Mouse (Mus musculus) heart, postnatal 10 days (tissue): ENCODE measurements around the gene Tanc2. TPM values are rescaled to one million over a fixed set of nuclear protein-coding genes. Genes with fewer than 3 reads are reported as not detected.

Experiments used
- DNase-seq, 2 experiments: peaks; one replicate each; pipeline ENCODE4 v3.0.0; 2021
- intact Hi-C: fragments of 180-260 bp; cut with DNase I; formaldehyde crosslinking; loops from one replicate; pipeline ENCODE4 v1.15.1; 2025
- total RNA-seq, 2 experiments: library from RNA; stranded (reverse); gene quantifications; 2 replicates each; pipeline ENCODE4 v1.2.3; 2021

The Tanc2 gene
- total RNA-seq, 2 experiments from 2014 or later, result 34.6 to 35.5 TPM

- DNase-seq, result no peak
- intact Hi-C loops, result no loop called here
These were observed 234.0 kb downstream of the Tanc2 start for GRCm38 (mm10) chr11:105823759-105824158.

DNA sequence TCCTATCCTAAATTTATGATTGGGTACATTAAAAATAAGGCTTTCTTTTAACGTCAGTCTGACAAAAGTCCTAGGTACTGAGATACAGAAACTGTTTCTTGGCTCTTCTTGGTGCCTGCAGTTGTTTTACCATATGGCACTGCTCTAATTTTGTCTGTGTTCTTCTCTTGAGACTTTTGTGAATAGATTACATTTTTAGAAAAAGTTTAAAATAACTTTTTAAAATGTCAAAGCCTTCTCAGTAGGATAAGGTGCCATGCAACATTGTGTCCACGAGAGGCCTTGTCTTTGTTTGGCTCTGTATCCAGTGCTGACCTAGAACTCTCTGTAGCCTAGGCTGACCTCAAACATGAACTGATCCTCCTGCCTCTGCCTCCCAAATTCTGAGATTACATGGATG lies 238.4 kb downstream of the Tanc2 start:
- no peak for DNase-seq
- intact Hi-C loops, result no loop called here

DNA sequence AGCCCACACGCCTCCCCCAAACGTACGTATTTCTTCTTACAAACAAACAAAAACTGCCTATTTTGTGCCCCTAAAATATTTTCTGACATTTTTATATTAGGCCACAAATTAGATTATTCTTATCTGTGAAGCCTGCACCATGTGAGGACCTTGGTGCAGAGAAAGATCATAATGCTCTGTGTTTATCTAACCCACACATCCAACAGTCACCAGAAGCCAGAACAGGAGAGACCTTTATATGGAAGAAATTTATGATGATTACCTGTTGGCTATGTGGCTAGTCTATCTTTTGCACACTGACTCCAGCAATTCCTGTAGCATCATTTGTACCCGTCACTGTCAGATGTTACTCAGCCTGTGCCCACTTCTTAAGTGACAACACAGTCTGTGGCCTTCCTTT lies 245.4 kb downstream of the Tanc2 start:
- intact Hi-C loops, result no loop called here
- no peak for DNase-seq

- DNase-seq, result no peak
- intact Hi-C loops, result no loop called here
These were observed 246.6 kb downstream of the Tanc2 start for GRCm38 (mm10) chr11:105836344-105836891.

DNA sequence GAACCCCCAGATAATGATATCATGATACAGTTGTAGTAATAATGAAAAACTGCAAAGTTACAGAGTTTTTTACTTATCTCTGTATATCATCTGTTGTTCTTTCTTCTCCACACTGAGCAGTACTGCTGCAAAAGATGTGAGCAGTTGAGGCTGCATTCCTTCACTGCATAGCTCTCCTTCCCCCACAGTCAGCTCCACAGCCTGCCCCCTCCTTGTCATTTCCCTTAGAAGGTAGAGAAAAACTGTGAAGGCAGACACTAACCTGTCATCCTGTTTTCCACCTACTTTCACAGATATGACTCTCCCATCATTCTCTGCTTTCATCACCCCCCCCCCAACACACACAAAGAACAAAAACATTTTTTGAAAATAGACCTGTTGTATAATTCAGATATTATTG lies 248.2 kb downstream of the Tanc2 start:
- intact Hi-C loops, result no loop called here
- no peak for DNase-seq

DNA sequence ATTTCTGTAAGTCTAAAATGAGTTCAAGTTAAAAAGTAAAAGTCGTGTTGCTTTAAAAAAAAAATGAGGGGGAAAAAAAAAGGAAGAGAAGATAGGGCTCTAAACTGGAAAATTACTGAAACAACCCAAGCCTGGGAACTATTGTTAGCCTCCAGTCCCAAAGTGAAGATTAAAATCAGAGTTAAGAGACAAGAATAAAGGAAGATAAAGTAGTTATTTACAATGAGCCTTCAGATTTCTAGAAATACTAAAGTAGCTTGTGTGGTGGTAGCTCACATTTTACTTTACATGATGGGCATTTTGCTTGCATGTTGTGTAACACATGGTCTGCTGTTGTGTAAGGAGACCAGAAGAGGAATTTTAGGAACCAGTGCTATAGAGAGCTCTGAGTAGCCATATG lies 256.1 kb downstream of the Tanc2 start:
- no peak for DNase-seq
- intact Hi-C loops, result no loop called here

DNA sequence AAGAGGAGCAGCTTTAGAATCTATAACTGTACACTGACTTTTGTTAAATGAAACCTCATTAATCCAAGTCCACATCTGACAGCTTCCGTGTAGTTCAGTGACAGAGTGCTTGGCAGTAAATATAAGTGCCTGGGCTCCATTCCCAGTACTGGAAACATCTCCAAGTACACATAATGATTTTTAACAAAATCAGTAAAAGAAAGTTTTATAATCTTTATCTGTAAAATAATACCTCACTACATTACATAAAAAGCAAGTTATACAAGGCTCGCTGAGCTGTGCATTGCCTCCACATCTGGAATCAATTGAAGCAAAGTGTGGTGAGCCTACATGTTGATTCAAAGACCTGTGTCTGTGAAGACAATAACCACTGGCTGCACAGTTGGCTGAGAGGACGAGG lies 265.7 kb downstream of the Tanc2 start:
- peak; percentile 10 to 50 for DNase-seq
- intact Hi-C loops, result loop anchor here (5.0 kb wide), 3 partner anchors 173 to 508 kb away; no protein-coding TSS in a partner anchor

- peak; percentile 11 to 23 for DNase-seq
- intact Hi-C loops, result loop anchor here (5.0 kb wide), 3 partner anchors 176 to 511 kb away; no protein-coding TSS in a partner anchor
These were observed 268.3 kb downstream of the Tanc2 start for GRCm38 (mm10) chr11:105858063-105858462.

DNA sequence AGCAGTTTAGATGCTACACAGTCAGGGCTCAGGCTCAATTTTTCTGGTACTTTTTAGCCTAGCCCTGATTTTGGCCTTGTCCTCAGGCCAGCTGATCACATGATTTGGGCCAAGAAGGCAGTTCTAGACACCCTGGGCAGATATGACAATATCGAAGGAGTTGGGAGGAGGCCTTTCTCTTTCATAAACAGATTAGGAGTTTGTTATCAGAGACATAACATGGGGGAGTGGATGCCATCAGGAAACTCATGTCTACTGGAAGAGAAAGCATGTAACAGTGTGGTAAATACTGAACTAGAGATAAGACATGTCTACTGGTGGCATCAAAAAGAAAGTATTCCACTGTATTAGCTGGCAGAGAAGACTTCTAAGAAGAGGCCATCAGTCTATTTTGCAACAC lies 295.8 kb downstream of the Tanc2 start:
- intact Hi-C loops, result no loop called here
- no peak for DNase-seq

GRCm38 (mm10) chr11:105887281-105887680 lies 297.5 kb downstream of the Tanc2 start:
- peak; percentile 38 to 40 for DNase-seq
- intact Hi-C loops, result no loop called here

GRCm38 (mm10) chr11:105899151-105899550 lies 309.4 kb downstream of the Tanc2 start:
- no peak for DNase-seq
- intact Hi-C loops, result no loop called here

DNA sequence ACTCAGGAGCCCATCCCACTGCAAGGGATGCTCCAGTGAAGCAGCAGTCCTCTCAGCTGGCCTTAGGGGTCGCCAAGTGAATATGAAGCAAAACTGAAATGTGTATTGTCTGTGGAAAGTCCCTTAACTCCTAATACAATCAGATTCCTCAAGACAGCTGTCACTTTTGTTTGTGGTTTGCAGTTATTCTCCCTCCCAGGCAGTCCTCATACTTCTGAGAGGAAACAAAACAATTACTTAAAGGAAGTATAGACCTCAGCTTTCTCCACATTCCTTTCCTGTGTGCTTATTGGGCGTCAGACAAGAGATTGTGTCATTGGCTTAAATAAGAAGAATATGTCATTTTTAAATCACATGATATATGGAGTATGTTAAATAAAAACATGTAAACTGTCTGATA lies 311.7 kb downstream of the Tanc2 start:
- peak in 1 of 2 experiments; percentile 11 for DNase-seq
- intact Hi-C loops, result no loop called here

- peak; percentile 53 to 60 for DNase-seq
These were observed 313.2 kb downstream of the Tanc2 start for GRCm38 (mm10) chr11:105902956-105903355.

DNA sequence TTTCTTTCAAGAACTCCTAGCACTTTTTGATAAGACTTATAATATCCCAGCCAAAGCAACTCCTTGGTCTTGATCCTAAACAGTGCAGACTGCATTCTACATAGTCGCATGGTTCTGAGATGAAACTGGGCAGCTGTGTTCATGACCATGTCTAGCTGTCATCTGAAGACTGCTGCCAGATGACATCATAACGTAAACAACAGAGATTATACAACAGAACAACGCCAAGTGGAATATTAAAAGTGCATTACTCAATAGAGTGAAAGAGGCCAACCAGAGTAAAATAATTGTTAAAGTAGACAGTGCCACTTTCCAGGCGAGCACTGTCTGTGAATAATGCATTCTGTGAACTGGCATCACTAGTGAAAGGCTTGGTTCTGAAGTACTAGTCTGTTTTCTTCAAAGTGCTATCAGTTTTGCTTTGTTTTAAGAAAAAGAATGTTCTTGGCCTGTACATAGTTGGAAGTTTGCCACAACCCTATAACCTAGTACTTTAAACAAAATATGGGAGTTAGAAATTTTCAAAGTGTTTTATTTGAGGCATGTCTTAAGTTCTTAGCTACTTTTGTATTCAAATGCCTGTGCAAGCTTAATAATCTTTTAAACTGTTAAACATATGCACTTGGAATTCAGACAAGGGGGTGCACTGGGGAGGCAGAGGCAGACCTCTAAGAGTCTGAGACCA lies 315.9 kb downstream of the Tanc2 start:
- DNase-seq, result peak; percentile 58 to 67
- intact Hi-C loops, result no loop called here

More at GRCm38 (mm10) chr11:105902956-105903355, 313.2 kb downstream of the Tanc2 start:
- intact Hi-C loops, result no loop called here

- DNase-seq, result peak; percentile 20 to 22
- intact Hi-C loops, result no loop called here
These were observed 317.6 kb downstream of the Tanc2 start for GRCm38 (mm10) chr11:105907381-105907780.

- intact Hi-C loops, result no loop called here
- no peak for DNase-seq
These were observed 319.1 kb downstream of the Tanc2 start for GRCm38 (mm10) chr11:105908926-105909325.

- intact Hi-C loops, result loop anchor here (2.0 to 5.0 kb wide), 3 partner anchors 225 to 637 kb away; no protein-coding TSS in a partner anchor
- DNase-seq, result no peak
These were observed 319.8 kb downstream of the Tanc2 start for GRCm38 (mm10) chr11:105909617-105910016.

DNA sequence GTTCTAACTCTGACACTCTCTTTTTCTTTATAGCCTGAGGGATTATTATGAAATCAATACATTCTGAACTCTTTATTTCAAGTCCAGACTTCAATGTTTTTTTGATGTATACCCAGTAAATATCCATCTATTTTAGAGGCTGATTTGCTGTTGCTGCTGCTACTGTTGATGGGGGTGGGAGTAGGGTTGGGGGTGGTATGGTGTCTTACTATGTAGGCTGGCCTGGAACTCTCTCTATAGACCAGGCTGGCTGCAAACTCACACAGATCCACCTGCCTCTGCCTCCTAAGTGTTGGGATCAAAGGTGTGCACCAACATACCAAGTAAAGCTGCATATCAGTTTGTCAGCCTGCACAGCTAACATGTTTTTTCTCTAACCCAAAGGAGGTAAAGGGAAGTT lies 321.4 kb downstream of the Tanc2 start:
- intact Hi-C loops, result loop anchor here (1.0 to 5.0 kb wide), 4 partner anchors 226 to 639 kb away; no protein-coding TSS in a partner anchor
- DNase-seq, result no peak

DNA sequence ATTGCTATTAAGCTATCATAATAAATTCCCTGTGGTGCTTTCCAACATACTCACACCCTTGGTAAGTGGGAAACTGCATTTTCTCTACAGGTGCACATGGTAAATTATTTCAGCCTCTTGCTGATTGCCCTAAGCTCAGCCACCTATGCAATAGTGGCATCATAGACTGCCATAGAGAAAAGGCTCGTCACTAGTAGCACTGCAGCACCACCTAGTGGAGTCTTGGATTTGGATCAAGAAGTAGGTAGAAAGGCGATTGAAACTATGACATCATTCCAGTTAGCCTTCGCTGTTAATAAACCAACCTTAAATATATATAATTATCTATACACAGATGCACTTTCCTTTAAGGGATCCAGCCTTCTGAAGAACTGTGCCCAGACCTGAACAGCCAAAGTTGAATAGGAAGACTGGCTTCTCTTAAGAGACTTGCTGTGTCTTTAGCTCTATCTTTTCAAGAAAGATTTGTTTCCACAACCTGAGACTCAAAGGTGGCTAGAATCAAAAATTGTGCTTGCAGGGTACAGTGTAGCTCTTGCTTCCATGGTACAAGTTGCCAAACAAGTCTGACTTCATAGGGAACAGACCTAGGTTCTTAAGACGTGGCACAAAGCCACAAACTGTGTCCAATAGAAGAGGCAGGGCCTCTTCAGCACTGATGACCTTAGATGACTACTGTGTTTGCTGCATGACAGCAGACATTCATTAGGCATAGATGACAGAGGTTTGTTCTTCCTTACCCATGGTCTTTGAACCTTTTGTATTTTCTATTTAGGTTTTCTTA lies 322.0 kb downstream of the Tanc2 start:
- intact Hi-C loops, result loop anchor here (1.0 to 5.0 kb wide), 4 partner anchors 227 to 639 kb away; no protein-coding TSS in a partner anchor
- DNase-seq, result peak; percentile 85 to 90

GRCm38 (mm10) chr11:105913580-105913979 lies 323.8 kb downstream of the Tanc2 start:
- no peak for DNase-seq
- intact Hi-C loops, result loop anchor here (5.0 kb wide), 1 partner anchor 641 kb away; no protein-coding TSS in a partner anchor

GRCm38 (mm10) chr11:105920098-105920785 lies 330.5 kb downstream of the Tanc2 start:
- DNase-seq, result no peak
- intact Hi-C loops, result no loop called here
